Mouse (Mus musculus) testis, adult 2 months (tissue): Measurements from ENCODE around the gene Spink2.

Experiments
- CTCF ChIP-seq: fragments of 200-500 bp; IDR thresholded peaks from 2 replicates; pipeline ENCODE4 v1.5.1; 2012; ENCODE audit warnings: low read depth, mild to moderate bottlenecking, inconsistent platforms, low read length, moderate library complexity; ENCODE audit not compliant: control insufficient read depth, insufficient read depth, insufficient replicate concordance
- POLR2A ChIP-seq: fragments of 200-500 bp; IDR thresholded peaks from 2 replicates; pipeline ENCODE4 v1.6.1; 2012; ENCODE audit warnings: low read depth, mild to moderate bottlenecking, inconsistent platforms, low read length, moderate library complexity; ENCODE audit not compliant: control insufficient read depth

GRCm38 (mm10) chr5:77259315-77259714 is 48.0 kb upstream of the Spink2 start:
- no peak for TF ChIP-seq POLR2A
- TF ChIP-seq CTCF, result no peak
